Mouse (Mus musculus): Measurements from ENCODE around the gene Copz2.

- TF ChIP-seq CTCF (conservative IDR thresholded peaks at IDR 0.05 in 1 of 2, IDR thresholded peaks at IDR 0.05 in 1 of 2; ENCODE audit: low read depth in 2 of 2, low read length in 2 of 2) (no peak), IRF4 (IDR thresholded peaks at IDR 0.05; ENCODE audit: low read depth, low read length) (peak; percentile 46; the same call in 1 of the 2 replicates), ZC3H11A (IDR thresholded peaks at IDR 0.05; ENCODE audit: low read depth, low read length) (no peak), POLR2A (IDR thresholded peaks at IDR 0.05; ENCODE audit: low read depth, low read length) (no peak), TCF12 (IDR thresholded peaks at IDR 0.05; ENCODE audit: low read depth, low read length) (no peak), ZNF384 (IDR thresholded peaks at IDR 0.05; ENCODE audit: low read depth, low read length) (no peak), ELF1 (IDR thresholded peaks at IDR 0.05; ENCODE audit: low read depth, low read length) (peak; percentile 35; the same call in 1 of the 2 replicates), UBTF (IDR thresholded peaks at IDR 0.05; ENCODE audit: low read depth, low read length) (no peak)
Observed at GRCm38 (mm10) chr11:96830539-96831216, 19.0 kb upstream of the Copz2 start.
